Mouse (Mus musculus) hematopoietic stem cell, adult 5-6 weeks (primary cell): Measurements from ENCODE around the gene Uckl1. TPM values are rescaled to one million over a fixed set of nuclear protein-coding genes. Genes with fewer than 3 reads are reported as not detected.

ENCODE experiments used
- ATAC-seq, 2 experiments: fragments of 125-278 bp in 1 of 2; replicated peaks in 1 of 2; 2 replicates each; pipeline ENCODE4 v1.8.0; 2016 to 2017; ENCODE audit warnings: inconsistent platforms in 2 of 2, mild to moderate bottlenecking in 2 of 2, moderate number of reproducible peaks in 2 of 2, low read depth in 1 of 2, moderate TSS enrichment in 1 of 2; ENCODE audit not compliant: low FRiP score in 2 of 2, poor library complexity in 2 of 2, severe bottlenecking in 2 of 2, insufficient read depth in 1 of 2, low TSS enrichment in 1 of 2
- total RNA-seq: library from RNA; stranded (forward); fragments of 172-1452, 232-1000 nt; gene quantifications from 2 replicates; pipeline ENCODE4 v1.2.3, GENCODE M21; 2017

Gene Uckl1
- total RNA-seq, 1 experiment from 2014 or later, result 66.1 TPM

- ATAC-seq, result no peak
Observed at GRCm38 (mm10) chr2:181578790-181579618, 5.7 kb downstream of the Uckl1 start.

- no peak for ATAC-seq
Observed at GRCm38 (mm10) chr2:181577981-181578581, 6.6 kb downstream of the Uckl1 start.

- ATAC-seq, result no peak
Observed at GRCm38 (mm10) chr2:181577126-181577525, 7.6 kb downstream of the Uckl1 start.

- ATAC-seq, result no peak
Observed at GRCm38 (mm10) chr2:181576613-181577012, 8.1 kb downstream of the Uckl1 start.

- ATAC-seq, result no peak
Observed at GRCm38 (mm10) chr2:181574921-181575545, 9.7 kb downstream of the Uckl1 start.

DNA sequence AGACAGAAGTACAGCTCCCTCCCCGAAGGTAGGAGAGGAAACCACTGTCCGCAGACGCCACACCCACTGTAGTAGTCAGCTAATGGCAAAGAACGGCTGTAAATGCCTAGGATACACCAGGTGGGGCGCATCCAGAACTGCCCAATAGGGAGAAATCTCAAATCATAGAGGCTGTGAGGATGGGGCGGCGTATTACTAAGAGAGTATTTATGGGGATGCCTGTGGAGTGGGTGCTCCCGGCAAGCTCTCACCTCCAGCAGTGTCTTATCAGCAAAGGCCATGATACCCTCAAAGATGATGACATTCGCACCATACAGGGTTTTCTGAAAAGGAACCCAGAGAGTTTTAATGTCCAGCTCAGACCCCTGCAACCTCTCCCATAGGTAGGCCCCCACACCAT, 10.7 kb downstream of the Uckl1 start:
- ATAC-seq, result no peak

DNA sequence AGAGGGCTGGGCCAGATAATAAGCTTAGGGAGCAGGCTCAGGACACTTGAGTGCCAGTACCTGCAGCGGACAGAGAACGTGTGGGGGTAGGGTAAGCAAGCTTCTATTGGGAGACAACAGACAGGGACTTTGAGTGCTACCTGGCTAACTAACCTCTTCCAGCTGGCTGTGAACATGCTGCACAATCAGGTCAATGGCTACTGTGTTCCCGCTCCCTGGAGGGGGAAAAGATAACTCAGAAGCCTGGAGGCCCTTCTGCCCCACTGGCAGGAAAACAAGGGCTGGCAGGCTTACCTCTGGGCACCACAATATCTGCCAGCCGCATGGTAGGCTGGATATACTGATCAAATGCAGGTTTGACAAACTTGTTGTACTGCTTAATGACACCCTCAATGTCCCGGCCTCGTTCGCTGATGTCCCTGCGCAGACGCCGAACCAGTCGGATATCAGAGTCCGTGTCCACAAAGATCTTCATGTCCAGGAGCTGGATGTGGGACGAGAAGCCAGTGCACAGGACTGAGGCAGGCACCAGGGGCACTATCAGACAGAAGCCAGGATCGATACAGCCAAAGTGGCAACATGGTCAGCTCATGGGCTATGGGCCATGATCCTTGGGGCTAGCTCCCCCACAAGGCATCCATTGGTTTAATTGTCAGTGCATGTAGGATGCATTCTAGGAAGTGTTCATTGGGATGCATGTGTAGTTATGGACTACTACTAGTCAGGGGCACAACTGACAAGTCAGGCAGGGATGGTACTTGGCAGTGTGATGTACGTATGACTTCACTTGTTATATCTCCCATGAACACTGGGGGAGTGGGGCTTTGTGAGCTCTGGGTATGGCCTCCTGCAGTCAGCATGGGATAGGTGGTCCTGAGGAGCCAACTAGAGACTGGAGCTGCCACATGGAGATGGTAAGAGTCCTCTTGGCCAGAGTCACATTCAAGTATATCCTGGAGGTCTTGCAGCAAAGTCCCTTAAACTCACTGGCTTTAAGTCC, 11.5 kb downstream of the Uckl1 start:
- ATAC-seq, result no peak

DNA sequence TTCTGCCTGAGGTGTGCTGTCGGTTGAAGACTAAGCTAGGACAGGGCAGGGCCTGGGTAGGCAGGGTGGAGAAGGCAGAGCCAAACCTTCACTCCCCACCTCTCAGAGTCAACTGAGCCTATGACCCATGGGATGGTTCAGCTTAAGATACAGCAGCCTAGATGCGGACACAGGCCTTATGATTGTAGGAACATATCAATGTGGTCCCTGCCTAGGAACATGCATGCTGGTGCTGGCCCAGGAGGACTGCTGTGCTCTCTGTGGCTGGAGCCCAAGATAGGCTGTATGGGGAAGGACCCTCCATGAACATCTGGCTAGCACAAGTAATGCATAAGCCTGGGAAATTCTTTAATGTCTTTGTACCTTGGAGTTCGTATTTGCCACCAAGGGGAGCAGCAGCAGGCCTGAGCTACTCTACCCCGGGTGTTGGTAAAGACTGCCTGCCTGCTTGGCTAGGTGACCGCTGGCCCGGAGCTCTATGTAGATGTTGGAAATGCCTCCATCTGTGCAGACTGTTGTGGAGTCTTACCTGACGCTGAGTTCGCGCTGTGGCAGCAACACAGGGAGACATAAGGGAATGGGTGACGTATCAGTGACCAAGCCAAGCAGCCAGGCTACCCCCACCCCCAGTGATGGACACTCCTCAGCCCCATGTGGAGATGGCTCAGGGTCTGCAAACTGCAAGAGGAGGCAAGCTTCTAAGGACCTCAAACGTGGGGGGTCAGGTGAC, 12.6 kb downstream of the Uckl1 start:
- ATAC-seq, result no peak

DNA sequence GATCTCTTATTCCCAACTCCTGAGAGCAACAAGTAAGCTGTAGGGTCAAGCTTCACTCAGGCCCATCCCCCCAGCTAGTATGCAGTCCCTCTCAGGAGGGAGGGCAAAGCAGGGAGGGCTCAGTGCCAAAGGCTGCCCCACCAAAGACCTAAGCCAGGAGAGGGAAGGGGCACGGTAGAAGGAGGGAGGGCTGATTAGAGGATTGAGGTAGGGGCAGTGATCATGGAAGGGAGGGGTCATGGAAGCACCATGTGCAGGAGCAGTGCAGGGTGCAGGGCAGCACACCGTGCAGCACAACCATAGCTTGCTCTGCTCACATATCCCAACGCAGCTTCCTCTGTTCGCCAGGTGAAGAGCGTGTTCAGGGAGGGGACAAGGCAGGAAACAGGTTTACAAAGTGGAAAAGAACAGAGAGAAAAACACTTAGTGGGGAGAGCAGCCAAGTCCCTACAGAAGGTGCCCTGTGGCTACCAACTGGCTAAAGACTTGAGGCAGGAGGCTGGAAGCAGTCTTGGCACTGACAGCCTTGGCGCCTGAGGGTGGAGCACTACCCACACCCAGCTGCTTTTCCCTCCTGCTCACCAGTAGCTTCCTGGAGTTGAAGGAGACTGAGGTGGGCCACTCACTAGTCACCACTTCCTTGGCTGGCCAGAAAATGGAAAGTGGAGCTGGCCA, 13.6 kb downstream of the Uckl1 start:
- no peak for ATAC-seq

GRCm38 (mm10) chr2:181570375-181570774, 14.3 kb downstream of the Uckl1 start:
- no peak for ATAC-seq

DNA sequence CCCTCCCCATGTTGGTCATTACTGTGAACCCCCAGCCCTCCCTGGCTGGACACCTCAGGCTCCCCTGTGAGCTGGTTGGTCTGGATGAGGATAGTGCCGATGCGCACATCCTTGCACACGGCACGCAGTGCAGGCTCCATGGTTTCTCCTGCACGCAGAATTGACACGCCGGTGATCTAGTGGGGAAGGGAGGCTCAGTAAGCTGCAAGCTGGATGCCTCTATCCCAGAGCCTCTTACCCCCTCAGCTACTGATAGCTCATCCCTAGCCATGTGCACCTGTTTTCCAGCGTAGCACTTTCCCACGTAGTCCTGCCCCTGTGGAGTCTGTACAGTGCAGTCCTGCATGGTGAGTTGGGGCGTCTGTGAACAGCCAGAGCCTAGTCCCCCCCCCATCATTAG, 14.8 kb downstream of the Uckl1 start:
- ATAC-seq, result no peak

- ATAC-seq, result peak; percentile 65 to 81
Observed at GRCm38 (mm10) chr2:181568272-181569008, 16.3 kb downstream of the Uckl1 start.

- no peak for ATAC-seq
Observed at GRCm38 (mm10) chr2:181567338-181567737, 17.4 kb downstream of the Uckl1 start.

- ATAC-seq, result peak in 1 of 2 experiments; percentile 74; a peak in 1 of 4 replicates
Observed at GRCm38 (mm10) chr2:181553772-181554171, 30.9 kb downstream of the Uckl1 start.

DNA sequence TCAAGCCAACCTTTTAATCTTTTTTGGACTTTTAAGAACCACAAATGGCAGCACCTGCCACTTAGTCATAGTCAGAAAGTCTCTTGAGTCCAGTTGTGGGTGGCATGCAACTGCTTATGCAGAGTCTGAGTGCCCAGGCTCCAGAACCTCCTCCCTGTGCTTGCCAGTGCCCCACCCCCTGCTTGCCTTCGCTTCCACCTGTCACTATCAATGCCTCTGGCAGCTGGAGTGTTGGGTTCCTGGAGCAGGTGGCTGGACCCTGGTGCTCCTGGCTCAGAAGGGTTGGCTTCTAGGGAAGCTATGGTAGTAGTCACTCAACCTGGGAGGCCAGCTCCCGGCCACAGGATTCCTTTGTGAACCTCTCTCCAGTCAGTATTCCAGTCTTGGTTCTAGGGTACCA, 34.5 kb downstream of the Uckl1 start:
- ATAC-seq, result no peak

DNA sequence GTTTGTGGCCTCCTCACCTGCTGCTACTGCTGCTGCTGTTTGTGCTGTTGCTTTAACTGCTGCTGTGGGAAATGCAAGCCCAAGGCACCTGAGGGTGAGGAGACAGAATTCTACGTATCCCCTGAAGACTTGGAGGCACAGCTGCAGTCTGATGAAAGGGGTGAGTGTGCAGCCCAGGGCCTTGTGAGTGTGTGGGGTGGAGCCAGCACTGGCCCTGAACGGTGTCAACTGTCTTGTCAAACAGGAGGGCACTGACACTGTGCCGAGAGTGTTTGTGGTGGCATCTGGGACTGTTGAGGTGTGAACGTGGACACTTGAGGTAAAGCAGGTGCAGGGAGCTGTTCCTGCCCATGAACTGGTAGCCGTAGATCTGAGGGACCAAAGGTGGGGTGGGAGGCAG, 36.0 kb downstream of the Uckl1 start:
- ATAC-seq, result no peak
